Mouse (Mus musculus): ENCODE measurements around the gene Tigit.

- TF ChIP-seq GATA1 (IDR thresholded peaks at IDR 0.05; ENCODE audit: borderline replicate concordance, low read length), result no peak
- no peak for TF ChIP-seq CTCF (IDR thresholded peaks at IDR 0.05; ENCODE audit: low read depth, low read length)
These were observed 61.4 kb downstream of the Tigit start for GRCm38 (mm10) chr16:43602573-43602972.
